Mouse (Mus musculus) hindbrain, embryonic 10.5 days (tissue): Measurements from ENCODE around the gene Tvp23a. TPM values are rescaled to one million over a fixed set of nuclear protein-coding genes. Genes with fewer than 3 reads are reported as not detected.

ENCODE experiments used
- DNase-seq: peaks from one replicate; pipeline ENCODE4 v3.0.0-alpha.2; 2017; ENCODE audit warnings: low spot score
- H3K27ac ChIP-seq: fragments of 300-500 bp; sonication (generic); 2 replicates; pipeline ENCODE4 v1.5.1; 2016; ENCODE audit warnings: mild to moderate bottlenecking, moderate library complexity
- H3K27me3 ChIP-seq: fragments of 300-500 bp; sonication (generic); 2 replicates; pipeline ENCODE4 v1.6.1; 2016; ENCODE audit warnings: mild to moderate bottlenecking; ENCODE audit not compliant: poor library complexity, insufficient read depth, severe bottlenecking
- H3K36me3 ChIP-seq: fragments of 300-500 bp; sonication (generic); 2 replicates; pipeline ENCODE4 v1.6.1; 2016; ENCODE audit warnings: mild to moderate bottlenecking, moderate library complexity
- H3K4me1 ChIP-seq: fragments of 300-500 bp; sonication (generic); replicated peaks from 2 replicates; pipeline ENCODE4 v1.6.1; 2016; ENCODE audit warnings: mild to moderate bottlenecking
- H3K4me3 ChIP-seq: fragments of 300-500 bp; sonication (generic); 2 replicates; pipeline ENCODE4 v1.5.1; 2016; ENCODE audit warnings: mild to moderate bottlenecking, moderate library complexity
- H3K9me3 ChIP-seq: fragments of 300-500 bp; sonication (generic); 2 replicates; pipeline ENCODE4 v1.6.1; 2016; ENCODE audit warnings: mild to moderate bottlenecking, moderate library complexity
- WGBS: fragments of 180-500 bp; shearing (Covaris S2); methylation state at CpG from one replicate; pipeline ENCODE4 v1.1.7; 2016; 5-methylcytosine and 5-hydroxymethylcytosine counted together
- polyA plus RNA-seq: library from polyadenylated mRNA; unstranded; fragments of >200 nt; fragmentation: Nextera tagmentation; extraction: Ambion mirVana; gene quantifications from 2 replicates; pipeline ENCODE4 v1.2.1, GENCODE M21; 2016

The Tvp23a gene
- polyA plus RNA-seq, 1 experiment from 2014 or later = 24.9 TPM

- no peaks in the 10 kb centered on the region for H3K36me3 ChIP-seq
- peaks cover 27% of the 10 kb centered on the region for H3K4me1 ChIP-seq
- H3K27me3 ChIP-seq = no peaks in the 10 kb centered on the region
- no peak for DNase-seq
- WGBS = 69% methylated on average over 2 of the region's 2 CpGs
- peak overlapping the region; percentile 86 for H3K27ac ChIP-seq
- no peaks in the 10 kb centered on the region for H3K9me3 ChIP-seq
- peak overlapping the region; percentile 58 for H3K4me3 ChIP-seq
Measured at GRCm38 (mm10) chr16:10447781-10448180, 619 bp upstream of the Tvp23a start.

GRCm38 (mm10) chr16:10446573-10447263 is 444 bp downstream of the Tvp23a start:
- H3K36me3 ChIP-seq = no peaks in the 10 kb centered on the region
- H3K27ac ChIP-seq = peak overlapping the region; percentile 86
- DNase-seq = no peak
- peak overlapping the region; percentile 58 for H3K4me3 ChIP-seq
- H3K27me3 ChIP-seq = no peaks in the 10 kb centered on the region
- peaks cover 27% of the 10 kb centered on the region for H3K4me1 ChIP-seq
- no peaks in the 10 kb centered on the region for H3K9me3 ChIP-seq
- WGBS = 16% methylated on average over 13 of the region's 13 CpGs

- H3K27me3 ChIP-seq = no peaks in the 10 kb centered on the region
- H3K36me3 ChIP-seq = peaks cover under 1% of the 10 kb centered on the region
- DNase-seq = no peak
- peaks cover 27% of the 10 kb centered on the region for H3K4me1 ChIP-seq
- H3K9me3 ChIP-seq = no peaks in the 10 kb centered on the region
- H3K4me3 ChIP-seq = no peak overlapping the region
- no peak overlapping the region for H3K27ac ChIP-seq
Measured at GRCm38 (mm10) chr16:10443723-10444122, 3.4 kb downstream of the Tvp23a start.

- Histone ChIP-seq H3K4me1 (peaks cover 15% of the 10 kb centered on the region), H3K9me3 (no peaks in the 10 kb centered on the region), H3K4me3 (no peak overlapping the region), H3K27ac (no peak overlapping the region), H3K36me3 (peaks cover 8% of the 10 kb centered on the region), H3K27me3 (no peaks in the 10 kb centered on the region)
- WGBS = 90% methylated on average over 4 of the region's 4 CpGs
- DNase-seq = no peak
Measured at GRCm38 (mm10) chr16:10441761-10442160, 5.4 kb downstream of the Tvp23a start.

GRCm38 (mm10) chr16:10441328-10441727 is 5.8 kb downstream of the Tvp23a start:
- 89% methylated on average over 6 of the region's 6 CpGs for WGBS
- Histone ChIP-seq H3K9me3 (no peaks in the 10 kb centered on the region), H3K27me3 (no peaks in the 10 kb centered on the region)

GRCm38 (mm10) chr16:10438055-10438454 is 9.1 kb downstream of the Tvp23a start:
- Histone ChIP-seq H3K36me3 (peaks cover 8% of the 10 kb centered on the region), H3K4me1 (no peaks in the 10 kb centered on the region), H3K4me3 (no peak overlapping the region), H3K27ac (no peak overlapping the region), H3K9me3 (no peaks in the 10 kb centered on the region), H3K27me3 (no peaks in the 10 kb centered on the region)
- DNase-seq = no peak
- 87% methylated on average over 5 of the region's 5 CpGs for WGBS

More at GRCm38 (mm10) chr16:10441328-10441727, 5.8 kb downstream of the Tvp23a start:
- H3K36me3 ChIP-seq = peaks cover 8% of the 10 kb centered on the region
- H3K27ac ChIP-seq = no peak overlapping the region
- H3K4me1 ChIP-seq = peaks cover 11% of the 10 kb centered on the region
- no peak overlapping the region for H3K4me3 ChIP-seq
- no peak for DNase-seq

GRCm38 (mm10) chr16:10436166-10436565 is 11.0 kb downstream of the Tvp23a start:
- H3K27me3 ChIP-seq = no peaks in the 10 kb centered on the region
- H3K9me3 ChIP-seq = no peaks in the 10 kb centered on the region
- peaks cover 10% of the 10 kb centered on the region for H3K36me3 ChIP-seq
- H3K4me1 ChIP-seq = no peaks in the 10 kb centered on the region
- no peak for DNase-seq
- WGBS = 81% methylated on average over 6 of the region's 6 CpGs
- no peak overlapping the region for H3K27ac ChIP-seq
- H3K4me3 ChIP-seq = no peak overlapping the region

- no peak overlapping the region for H3K4me3 ChIP-seq
- H3K4me1 ChIP-seq = no peaks in the 10 kb centered on the region
- 85% methylated on average over 5 of the region's 5 CpGs for WGBS
- H3K27me3 ChIP-seq = no peaks in the 10 kb centered on the region
- peaks cover 11% of the 10 kb centered on the region for H3K36me3 ChIP-seq
- no peak overlapping the region for H3K27ac ChIP-seq
- H3K9me3 ChIP-seq = no peaks in the 10 kb centered on the region
- no peak for DNase-seq
Measured at GRCm38 (mm10) chr16:10433344-10433743, 13.8 kb downstream of the Tvp23a start.

- Histone ChIP-seq H3K9me3 (no peaks in the 10 kb centered on the region), H3K4me1 (no peaks in the 10 kb centered on the region), H3K27me3 (no peaks in the 10 kb centered on the region), H3K36me3 (peaks cover 12% of the 10 kb centered on the region), H3K27ac (no peak overlapping the region), H3K4me3 (no peak overlapping the region)
- 83% methylated on average over 4 of the region's 4 CpGs for WGBS
- no peak for DNase-seq
Measured at GRCm38 (mm10) chr16:10432387-10432786, 14.8 kb downstream of the Tvp23a start.

GRCm38 (mm10) chr16:10431911-10432310 is 15.3 kb downstream of the Tvp23a start:
- no peaks in the 10 kb centered on the region for H3K27me3 ChIP-seq
- no peaks in the 10 kb centered on the region for H3K4me1 ChIP-seq
- no peak for DNase-seq
- H3K36me3 ChIP-seq = peaks cover 17% of the 10 kb centered on the region
- no peak overlapping the region for H3K4me3 ChIP-seq
- WGBS = 70% methylated on average over 1 of the region's 1 CpGs
- H3K9me3 ChIP-seq = no peaks in the 10 kb centered on the region
- no peak overlapping the region for H3K27ac ChIP-seq

GRCm38 (mm10) chr16:10420447-10421054 is 26.6 kb downstream of the Tvp23a start:
- no peak overlapping the region for H3K4me3 ChIP-seq
- no peaks in the 10 kb centered on the region for H3K4me1 ChIP-seq
- no peak for DNase-seq
- peaks cover 100% of the 10 kb centered on the region for H3K36me3 ChIP-seq
- 93% methylated on average over 9 of the region's 9 CpGs for WGBS
- peaks cover 5% of the 10 kb centered on the region; the same call in 1 of the 2 replicates for H3K9me3 ChIP-seq
- no peak overlapping the region for H3K27ac ChIP-seq
- H3K27me3 ChIP-seq = no peaks in the 10 kb centered on the region

- 97% methylated on average over 9 of the region's 9 CpGs for WGBS
- H3K4me3 ChIP-seq = no peak overlapping the region
Measured at GRCm38 (mm10) chr16:10417723-10418259, 29.4 kb downstream of the Tvp23a start.

GRCm38 (mm10) chr16:10416866-10417265 is 30.3 kb downstream of the Tvp23a start:
- H3K36me3 ChIP-seq = peaks cover 88% of the 10 kb centered on the region
- H3K4me3 ChIP-seq = no peak overlapping the region
- 89% methylated on average over 4 of the region's 4 CpGs for WGBS
- peaks cover 5% of the 10 kb centered on the region; the same call in 1 of the 2 replicates for H3K9me3 ChIP-seq
- no peak overlapping the region for H3K27ac ChIP-seq
- peaks cover 11% of the 10 kb centered on the region for H3K4me1 ChIP-seq
- no peak for DNase-seq
- no peaks in the 10 kb centered on the region for H3K27me3 ChIP-seq

More at GRCm38 (mm10) chr16:10417723-10418259, 29.4 kb downstream of the Tvp23a start:
- DNase-seq = no peak
- H3K27ac ChIP-seq = no peak overlapping the region
- H3K27me3 ChIP-seq = no peaks in the 10 kb centered on the region
- peaks cover 98% of the 10 kb centered on the region for H3K36me3 ChIP-seq
- H3K9me3 ChIP-seq = peaks cover 5% of the 10 kb centered on the region; the same call in 1 of the 2 replicates
- H3K4me1 ChIP-seq = peaks cover 4% of the 10 kb centered on the region
